Mouse (Mus musculus) neutrophil, adult 83 days (primary cell): Measurements from ENCODE around the gene Pkd1. TPM values are rescaled to one million over a fixed set of nuclear protein-coding genes. Genes with fewer than 3 reads are reported as not detected.

Source experiments
- total RNA-seq, 2 experiments: library from RNA; stranded (reverse); gene quantifications; one replicate each; pipeline ENCODE4 v1.2.4; 2023

The Pkd1 gene
- total RNA-seq = 10 to 100 TPM; 18.7 TPM

DNA sequence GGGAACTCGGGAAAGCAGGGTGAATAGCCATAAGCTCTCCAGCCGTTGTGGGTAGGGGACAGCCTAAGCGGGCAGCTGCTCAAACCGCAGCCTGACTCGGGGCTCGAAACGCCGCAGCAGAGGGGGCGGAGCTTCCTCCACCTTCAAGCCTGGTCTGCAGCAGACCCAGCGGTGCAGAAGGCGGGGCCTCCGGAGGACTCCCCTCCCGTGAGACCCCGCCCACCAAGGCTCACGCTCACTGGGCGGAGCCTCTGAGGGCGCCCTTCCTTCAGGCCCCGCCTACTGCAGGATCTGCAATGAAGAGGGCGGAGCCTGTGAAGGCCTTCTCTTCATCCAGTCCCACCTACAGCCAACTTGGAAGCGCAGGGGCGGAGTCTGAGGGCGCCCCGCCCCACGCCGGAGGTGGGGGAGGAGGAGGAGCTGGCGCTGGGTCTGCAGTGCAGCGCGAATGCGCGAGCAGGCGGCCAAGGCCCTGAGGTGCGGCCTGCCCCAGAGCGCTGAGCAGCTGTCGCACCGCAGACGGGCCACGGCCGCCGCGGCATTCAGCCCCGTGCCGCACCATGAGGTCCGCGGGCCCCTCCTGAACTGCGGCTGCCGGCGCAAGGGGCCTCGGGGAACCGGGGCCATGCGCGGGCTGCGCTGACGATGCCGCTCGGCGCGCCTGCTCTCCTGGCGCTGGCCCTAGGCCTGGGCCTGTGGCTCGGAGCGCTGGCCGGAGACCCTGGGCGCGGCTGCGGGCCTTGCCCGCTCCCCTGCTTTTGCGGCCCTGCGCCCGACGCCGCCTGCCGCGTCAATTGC, at the start of gene Pkd1:
Pkd1 (plus strand) TSS at position 217 of the 798 bp plus-strand sequence.

DNA sequence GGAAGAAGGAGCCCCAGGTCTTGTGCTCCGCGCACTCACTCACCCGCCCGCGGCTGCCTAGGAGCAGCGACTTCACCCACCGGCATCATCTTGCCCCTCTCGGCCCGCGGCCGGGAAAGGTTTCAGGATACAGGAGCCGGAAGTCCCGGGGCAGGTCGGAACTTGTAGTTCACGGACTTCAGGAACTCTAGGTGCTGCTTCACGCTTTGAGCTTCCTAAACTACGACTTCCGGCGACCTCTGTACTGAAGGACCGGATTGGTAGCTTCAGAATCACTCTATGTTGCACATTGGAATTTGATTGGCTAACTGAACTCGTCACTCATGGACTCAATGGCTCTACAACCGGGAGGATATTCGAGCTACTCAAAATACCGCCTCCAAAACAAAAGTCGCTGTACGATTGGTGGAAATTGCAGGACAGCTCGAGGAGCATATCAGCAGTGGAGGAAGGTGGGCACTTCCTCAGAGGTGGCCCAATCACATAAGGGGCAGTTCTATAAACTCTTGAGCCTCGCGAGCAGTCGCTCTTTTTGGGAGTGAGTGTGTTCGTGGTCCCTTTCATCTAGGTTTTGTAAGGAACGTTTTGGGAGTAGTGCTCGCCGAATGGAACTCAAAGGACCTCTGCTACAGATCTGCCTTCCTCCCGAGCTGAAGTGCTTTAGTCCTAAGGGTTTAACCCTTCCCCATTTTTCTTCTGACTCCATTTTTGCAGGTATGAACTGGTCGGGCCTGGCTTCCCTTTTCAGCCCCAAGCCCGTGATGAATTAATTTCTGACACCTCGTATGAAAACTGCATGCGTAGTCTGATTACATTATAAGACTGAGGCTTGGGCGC, 21.7 kb upstream of the Pkd1 start, which contains the start of gene Traf7:
Traf7 (minus strand) TSS at position 216 of the 837 bp plus-strand sequence.

GRCm38 (mm10) chr17:24534160-24534718, 15.4 kb upstream of the Pkd1 start, which contains the start of gene Rab26:
Gene Rab26, minus strand, starts transcription at chr17:24534210.

GRCm38 (mm10) chr17:24632167-24632812, 82.7 kb downstream of the Pkd1 start, which contains the start of the genes Tsc2 and Nthl1:
Gene Tsc2, minus strand, starts transcription at chr17:24632630.
Gene Nthl1, plus strand, starts transcription at chr17:24632680.

Other genes with a start within 250 kb of the Pkd1 start
- under 1 TPM in 1 of 2 experiments, not detected in 1; 0.31 TPM for gene Abca17, start 198.8 kb upstream of the Pkd1 start, total RNA-seq
- gene Abca3, start 197.9 kb upstream of the Pkd1 start, total RNA-seq = 10 to 100 TPM; 42.7 to 46.0 TPM
- gene Rnps1, start 135.3 kb upstream of the Pkd1 start, total RNA-seq = 10 to 100 TPM; 65.6 to 72.3 TPM
- 10 to 100 TPM; 11.3 to 16.4 TPM for gene Eci1, start 123.2 kb upstream of the Pkd1 start, total RNA-seq
- gene Dnase1l2, start 106.7 kb upstream of the Pkd1 start, total RNA-seq = 1 to 10 TPM; 2.8 to 3.4 TPM
- 10 to 100 TPM; 35.8 to 38.2 TPM for gene E4f1, start 79.5 kb upstream of the Pkd1 start, total RNA-seq
- 10 to 100 TPM; 29.7 to 33.2 TPM for gene Pgp, start 79.4 kb upstream of the Pkd1 start, total RNA-seq
- gene Bricd5, start 76.0 kb upstream of the Pkd1 start, total RNA-seq = under 1 TPM in 1 of 2 experiments, not detected in 1; 0.35 TPM
- 10 to 100 TPM; 46.7 to 47.8 TPM for gene Mlst8, start 70.8 kb upstream of the Pkd1 start, total RNA-seq
- not detected for gene Caskin1, start 61.2 kb upstream of the Pkd1 start, total RNA-seq
- 100 to 1,000 TPM; 130 to 144 TPM for gene Traf7, start 21.9 kb upstream of the Pkd1 start, total RNA-seq
- gene Rab26, start 15.6 kb upstream of the Pkd1 start, total RNA-seq = 1 to 10 TPM in 1 of 2 experiments, under 1 TPM in 1; 0.42 to 1.2 TPM
- gene Tsc2, start 82.8 kb downstream of the Pkd1 start, total RNA-seq = 10 to 100 TPM; 40.6 to 46.9 TPM
- gene Nthl1, start 82.8 kb downstream of the Pkd1 start, total RNA-seq = 1 to 10 TPM; 1.0 to 3.5 TPM
- gene Slc9a3r2, start 100.5 kb downstream of the Pkd1 start, total RNA-seq = 1 to 10 TPM; 2.0 to 2.9 TPM
- gene Npw, start 108.6 kb downstream of the Pkd1 start, total RNA-seq = not detected
- gene Zfp598, start 119.9 kb downstream of the Pkd1 start, total RNA-seq = 10 to 100 TPM; 26.5 to 28.8 TPM
- under 1 TPM in 1 of 2 experiments, not detected in 1; 0.20 TPM for gene Syngr3, start 140.1 kb downstream of the Pkd1 start, total RNA-seq
- 1 to 10 TPM; 7.9 to 9.0 TPM for gene Gfer, start 146.3 kb downstream of the Pkd1 start, total RNA-seq
- 1 to 10 TPM; 1.8 to 2.2 TPM for gene Noxo1, start 146.4 kb downstream of the Pkd1 start, total RNA-seq
- 10 to 100 TPM; 12.1 to 16.7 TPM for gene Tbl3, start 157.8 kb downstream of the Pkd1 start, total RNA-seq
- gene Rnf151, start 168.2 kb downstream of the Pkd1 start, total RNA-seq = not detected
- 100 to 1,000 TPM; 644 to 709 TPM for gene Rps2, start 168.3 kb downstream of the Pkd1 start, total RNA-seq
- 10 to 100 TPM; 71.6 to 74.1 TPM for gene Ndufb10, start 174.6 kb downstream of the Pkd1 start, total RNA-seq
- 1 to 10 TPM; 1.0 to 1.2 TPM for gene Rpl3l, start 178.0 kb downstream of the Pkd1 start, total RNA-seq
- gene Msrb1, start 186.8 kb downstream of the Pkd1 start, total RNA-seq = 1,000 to 10,000 TPM; 1,053 to 1,152 TPM
- under 1 TPM in 1 of 2 experiments, not detected in 1; 0.66 TPM for gene Hs3st6, start 203.2 kb downstream of the Pkd1 start, total RNA-seq